Mouse (Mus musculus): Measurements from ENCODE around the gene Tmem30b. TPM values are rescaled to one million over a fixed set of nuclear protein-coding genes. Genes with fewer than 3 reads are reported as not detected.
"Not testable (repeated sequence)": the region's sequence is repeated elsewhere in the genome, so short reads cannot be mapped to it uniquely, and the experiment has no call there.

Tmem30b gene
- polyA plus RNA-seq, 1 experiment: 0.85 TPM

GRCm38 (mm10) chr12:73531889-73532479, 14.2 kb downstream of the Tmem30b start:
- TF ChIP-seq CTCF (IDR thresholded peaks at IDR 0.05; ENCODE audit: control insufficient read depth, insufficient read depth, low read length) (no peak), POLR2A (IDR thresholded peaks at IDR 0.05; ENCODE audit: borderline replicate concordance, control insufficient read depth, low read depth, low read length) (no peak)
- WGBS: 81% methylated on average over 11 of the region's 11 CpGs
- Histone ChIP-seq H3K4me1 (ENCODE audit: control insufficient read depth, insufficient read depth, low read length) (no peaks in the 10 kb centered on the region), H3K4me3 (replicated peaks; ENCODE audit: control insufficient read depth, low read depth, low read length) (no peak overlapping the region), H3K27ac (ENCODE audit: control insufficient read depth, insufficient read depth, low read depth, low read length, poor library complexity) (no peak overlapping the region)

- no peak overlapping the region for H3K27ac ChIP-seq (ENCODE audit: control insufficient read depth, insufficient read depth, low read depth, low read length, poor library complexity)
- no peaks in the 10 kb centered on the region for H3K4me1 ChIP-seq (ENCODE audit: control insufficient read depth, insufficient read depth, low read length)
- H3K4me3 ChIP-seq (replicated peaks; ENCODE audit: control insufficient read depth, low read depth, low read length): no peak overlapping the region
- TF ChIP-seq CTCF (IDR thresholded peaks at IDR 0.05; ENCODE audit: control insufficient read depth, insufficient read depth, low read length) (no peak), POLR2A (IDR thresholded peaks at IDR 0.05; ENCODE audit: borderline replicate concordance, control insufficient read depth, low read depth, low read length) (no peak)
- WGBS: 87% methylated on average over 11 of the region's 11 CpGs
These were observed 16.6 kb downstream of the Tmem30b start for GRCm38 (mm10) chr12:73529590-73529989.

GRCm38 (mm10) chr12:73529131-73529530, 17.1 kb downstream of the Tmem30b start:
- Histone ChIP-seq H3K27ac (ENCODE audit: control insufficient read depth, insufficient read depth, low read depth, low read length, poor library complexity) (no peak overlapping the region), H3K4me3 (replicated peaks; ENCODE audit: control insufficient read depth, low read depth, low read length) (no peak overlapping the region), H3K4me1 (ENCODE audit: control insufficient read depth, insufficient read depth, low read length) (no peaks in the 10 kb centered on the region)
- no peak for TF ChIP-seq CTCF (IDR thresholded peaks at IDR 0.05; ENCODE audit: control insufficient read depth, insufficient read depth, low read length)
- TF ChIP-seq POLR2A (IDR thresholded peaks at IDR 0.05; ENCODE audit: borderline replicate concordance, control insufficient read depth, low read depth, low read length): no peak
- 91% methylated on average over 9 of the region's 9 CpGs for WGBS

- not testable (repeated sequence) for H3K27ac ChIP-seq (ENCODE audit: control insufficient read depth, insufficient read depth, low read depth, low read length, poor library complexity); H3K4me3 ChIP-seq (replicated peaks; ENCODE audit: control insufficient read depth, low read depth, low read length); H3K4me1 ChIP-seq (ENCODE audit: control insufficient read depth, insufficient read depth, low read length)
- WGBS: 87% methylated on average over 1 of the region's 1 CpGs
These were observed 18.1 kb downstream of the Tmem30b start for GRCm38 (mm10) chr12:73528142-73528541.

GRCm38 (mm10) chr12:73525254-73525885, 20.8 kb downstream of the Tmem30b start:
- 77% methylated on average over 8 of the region's 8 CpGs for WGBS
- Histone ChIP-seq H3K4me3 (replicated peaks; ENCODE audit: control insufficient read depth, low read depth, low read length) (no peak overlapping the region), H3K4me1 (ENCODE audit: control insufficient read depth, insufficient read depth, low read length) (no peaks in the 10 kb centered on the region), H3K27ac (ENCODE audit: control insufficient read depth, insufficient read depth, low read depth, low read length, poor library complexity) (no peak overlapping the region)
- TF ChIP-seq POLR2A (IDR thresholded peaks at IDR 0.05; ENCODE audit: borderline replicate concordance, control insufficient read depth, low read depth, low read length) (no peak), CTCF (IDR thresholded peaks at IDR 0.05; ENCODE audit: control insufficient read depth, insufficient read depth, low read length) (no peak)

- H3K4me3 ChIP-seq (replicated peaks; ENCODE audit: control insufficient read depth, low read depth, low read length): no peak overlapping the region
- no peaks in the 10 kb centered on the region for H3K4me1 ChIP-seq (ENCODE audit: control insufficient read depth, insufficient read depth, low read length)
- no peak overlapping the region for H3K27ac ChIP-seq (ENCODE audit: control insufficient read depth, insufficient read depth, low read depth, low read length, poor library complexity)
- 80% methylated on average over 12 of the region's 12 CpGs for WGBS
- TF ChIP-seq CTCF (IDR thresholded peaks at IDR 0.05; ENCODE audit: control insufficient read depth, insufficient read depth, low read length) (no peak), POLR2A (IDR thresholded peaks at IDR 0.05; ENCODE audit: borderline replicate concordance, control insufficient read depth, low read depth, low read length) (no peak)
These were observed 23.1 kb downstream of the Tmem30b start for GRCm38 (mm10) chr12:73523066-73523465.

GRCm38 (mm10) chr12:73521944-73522343, 24.2 kb downstream of the Tmem30b start:
- TF ChIP-seq POLR2A (IDR thresholded peaks at IDR 0.05; ENCODE audit: borderline replicate concordance, control insufficient read depth, low read depth, low read length) (no peak), CTCF (IDR thresholded peaks at IDR 0.05; ENCODE audit: control insufficient read depth, insufficient read depth, low read length) (no peak)
- Histone ChIP-seq H3K4me1 (ENCODE audit: control insufficient read depth, insufficient read depth, low read length) (no peaks in the 10 kb centered on the region), H3K27ac (ENCODE audit: control insufficient read depth, insufficient read depth, low read depth, low read length, poor library complexity) (no peak overlapping the region), H3K4me3 (replicated peaks; ENCODE audit: control insufficient read depth, low read depth, low read length) (no peak overlapping the region)
- WGBS: 81% methylated on average over 3 of the region's 3 CpGs

- Histone ChIP-seq H3K27ac (ENCODE audit: control insufficient read depth, insufficient read depth, low read depth, low read length, poor library complexity) (no peak overlapping the region), H3K4me1 (ENCODE audit: control insufficient read depth, insufficient read depth, low read length) (no peaks in the 10 kb centered on the region), H3K4me3 (replicated peaks; ENCODE audit: control insufficient read depth, low read depth, low read length) (no peak overlapping the region)
- TF ChIP-seq CTCF (IDR thresholded peaks at IDR 0.05; ENCODE audit: control insufficient read depth, insufficient read depth, low read length) (no peak), POLR2A (IDR thresholded peaks at IDR 0.05; ENCODE audit: borderline replicate concordance, control insufficient read depth, low read depth, low read length) (no peak)
- 78% methylated on average over 15 of the region's 15 CpGs for WGBS
These were observed 24.9 kb downstream of the Tmem30b start for GRCm38 (mm10) chr12:73521238-73521841.

Data from bone marrow, adult 2 months (tissue).